Mouse (Mus musculus) embryonic fibroblast, embryonic 13.5 days (primary cell): Measurements from ENCODE around the gene Prpf31. TPM values are rescaled to one million over a fixed set of nuclear protein-coding genes. Genes with fewer than 3 reads are reported as not detected.

Experiments
- H3K27ac ChIP-seq: 2 replicates; pipeline ENCODE4 v1.5.1; 2012; ENCODE audit warnings: low read length, control low read depth, inconsistent platforms; ENCODE audit not compliant: insufficient read depth
- H3K4me1 ChIP-seq: 2 replicates; pipeline ENCODE4 v1.6.1; 2011; ENCODE audit warnings: low read length; ENCODE audit not compliant: control insufficient read depth, insufficient read depth
- H3K4me3 ChIP-seq: 2 replicates; pipeline ENCODE4 v1.5.1; 2011; ENCODE audit warnings: mild to moderate bottlenecking, control low read depth, low read length; ENCODE audit not compliant: insufficient read depth
- CTCF ChIP-seq: IDR thresholded peaks from 2 replicates; pipeline ENCODE4 v1.5.1; 2011; ENCODE audit warnings: mild to moderate bottlenecking, control low read depth, low read length, moderate library complexity, borderline replicate concordance; ENCODE audit not compliant: insufficient read depth
- POLR2A ChIP-seq: IDR thresholded peaks from 2 replicates; pipeline ENCODE4 v1.6.1; 2011; ENCODE audit warnings: low read depth, mild to moderate bottlenecking, control low read depth, low read length, moderate library complexity
- polyA plus RNA-seq: library from polyadenylated mRNA; stranded (reverse); fragments of >200 nt; gene quantifications from 2 replicates; pipeline ENCODE4 v1.2.4, GENCODE M21; 2011; ENCODE audit warnings: low read depth; ENCODE audit not compliant: missing spikeins, insufficient read length

Prpf31 gene
- polyA plus RNA-seq, 1 experiment: 42.2 TPM

DNA sequence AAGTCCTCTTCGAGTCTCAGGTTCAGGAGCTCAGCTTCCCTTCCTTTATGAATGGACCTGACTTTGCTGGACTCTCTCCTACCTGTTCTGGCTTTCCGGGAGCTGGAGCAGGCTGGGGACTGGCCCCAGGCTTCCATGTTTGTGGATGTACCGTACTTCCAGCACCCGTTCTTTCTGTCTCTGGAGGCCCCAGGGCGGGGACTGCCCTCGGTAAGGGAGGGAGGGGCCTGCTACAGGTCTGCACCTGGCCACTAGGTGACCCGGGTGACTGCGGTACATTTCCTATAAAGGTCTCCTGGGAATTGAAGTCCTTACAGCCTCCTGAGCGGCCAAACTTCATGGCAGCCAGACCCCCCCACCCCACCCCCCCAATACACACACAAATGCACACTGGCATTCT is 47.6 kb downstream of the Prpf31 start, which contains the start of gene Tmc4:
Gene Tmc4 (minus strand): TSS at position 212 of the 400 bp plus-strand sequence.
- TF ChIP-seq CTCF: no peak
- H3K27ac ChIP-seq: no peak within 1 kb of the TSS
- H3K4me3 ChIP-seq: no peak within 1 kb of the TSS
- no peaks in the 10 kb centered on the region for H3K4me1 ChIP-seq

DNA sequence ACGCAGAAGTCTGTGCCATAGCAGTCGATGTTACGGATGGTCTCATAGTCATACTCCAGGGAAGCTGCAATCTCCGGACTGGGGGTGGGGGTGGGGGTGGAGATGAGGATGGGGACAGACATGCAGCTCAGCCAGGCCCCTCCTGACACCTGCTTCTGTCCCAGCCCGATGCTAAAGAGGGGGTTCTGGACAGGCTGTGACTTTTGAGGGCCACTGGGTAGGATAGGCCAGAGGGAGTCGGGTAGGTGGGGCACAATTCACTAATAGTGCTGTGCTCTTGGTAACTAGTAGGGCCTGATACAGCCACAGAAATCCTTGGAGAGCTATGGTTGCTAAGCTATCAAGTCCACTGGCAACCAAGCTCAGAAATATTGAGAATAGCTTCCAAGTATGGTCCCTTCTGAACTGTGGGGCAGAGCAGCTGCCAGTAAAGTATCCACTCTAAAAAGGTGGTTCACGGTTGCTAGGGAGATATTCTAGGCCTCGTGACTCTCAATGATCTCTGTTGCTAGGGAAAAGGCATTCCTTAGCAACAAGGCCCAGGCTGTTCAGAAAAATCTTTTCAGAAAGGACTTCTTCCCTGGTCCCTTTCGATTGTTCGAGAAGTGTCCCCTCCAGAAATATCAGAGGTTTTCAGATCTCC is 54.2 kb downstream of the Prpf31 start:
- TF ChIP-seq CTCF: no peak
- TF ChIP-seq POLR2A: no peak
- Histone ChIP-seq H3K4me1 (no peaks in the 10 kb centered on the region), H3K4me3 (no peak overlapping the region), H3K27ac (no peak overlapping the region)

DNA sequence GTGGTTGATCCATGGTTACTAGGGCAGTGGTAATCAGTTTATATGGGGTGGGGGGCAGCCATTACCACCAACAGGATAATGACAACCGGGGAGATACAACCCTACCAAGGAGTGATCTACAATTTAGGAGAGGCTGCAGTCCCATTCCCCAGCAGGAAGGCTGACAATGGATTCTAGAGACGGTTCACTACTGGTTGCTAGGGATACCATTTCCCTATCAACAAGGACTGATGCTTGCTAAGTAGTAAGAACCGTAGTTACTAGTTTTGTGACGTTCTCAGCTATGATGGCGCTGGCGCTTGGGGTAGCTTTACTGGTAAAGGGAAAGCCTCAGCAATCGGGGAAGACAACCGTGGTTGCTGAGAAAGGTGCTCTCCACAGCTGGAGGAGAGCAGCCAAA is 54.9 kb downstream of the Prpf31 start:
- TF ChIP-seq POLR2A (no peak), CTCF (no peak)
- no peaks in the 10 kb centered on the region for H3K4me1 ChIP-seq
- no peak overlapping the region for H3K27ac ChIP-seq
- H3K4me3 ChIP-seq: no peak overlapping the region

DNA sequence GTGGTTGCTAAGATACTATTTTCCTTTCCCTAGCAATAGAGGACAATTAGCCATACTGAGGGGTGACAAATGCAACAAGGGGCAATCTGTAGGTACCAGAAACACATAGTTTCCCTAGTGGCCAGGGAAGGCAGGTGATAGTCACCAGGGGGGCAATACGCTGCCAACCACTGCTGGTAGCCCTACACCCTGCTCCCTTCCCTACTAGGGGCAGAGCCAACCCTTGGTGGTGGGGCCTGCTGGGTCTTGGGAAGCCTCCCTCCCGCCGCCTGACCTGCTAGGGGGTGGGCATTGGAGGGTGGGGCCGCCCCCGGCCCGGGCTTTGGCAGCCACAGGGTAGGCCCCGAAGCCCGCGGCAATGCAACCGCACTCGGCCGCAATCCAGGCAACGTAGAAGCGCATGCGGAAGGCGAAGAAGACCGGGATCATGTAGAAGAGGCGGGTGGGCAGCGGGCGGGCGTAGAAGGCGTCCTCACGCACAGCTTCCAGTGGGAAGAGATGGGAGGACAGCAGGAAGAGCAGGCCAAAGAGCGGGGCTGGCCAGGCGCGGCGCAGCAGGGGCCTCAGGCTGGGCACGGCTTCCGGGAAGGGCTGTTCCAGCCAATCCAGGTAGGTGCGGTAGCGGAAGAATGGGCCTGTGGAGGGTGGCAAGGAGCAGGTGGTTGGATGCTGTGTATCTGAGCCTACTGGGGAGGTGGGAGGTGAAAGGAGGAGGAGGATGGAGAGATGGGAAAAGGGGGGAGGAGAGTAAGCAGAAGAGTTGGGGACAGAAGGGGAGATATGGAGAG is 55.8 kb downstream of the Prpf31 start:
- H3K4me3 ChIP-seq: no peak overlapping the region
- TF ChIP-seq POLR2A (no peak), CTCF (no peak)
- H3K27ac ChIP-seq: no peak overlapping the region
- no peaks in the 10 kb centered on the region for H3K4me1 ChIP-seq

DNA sequence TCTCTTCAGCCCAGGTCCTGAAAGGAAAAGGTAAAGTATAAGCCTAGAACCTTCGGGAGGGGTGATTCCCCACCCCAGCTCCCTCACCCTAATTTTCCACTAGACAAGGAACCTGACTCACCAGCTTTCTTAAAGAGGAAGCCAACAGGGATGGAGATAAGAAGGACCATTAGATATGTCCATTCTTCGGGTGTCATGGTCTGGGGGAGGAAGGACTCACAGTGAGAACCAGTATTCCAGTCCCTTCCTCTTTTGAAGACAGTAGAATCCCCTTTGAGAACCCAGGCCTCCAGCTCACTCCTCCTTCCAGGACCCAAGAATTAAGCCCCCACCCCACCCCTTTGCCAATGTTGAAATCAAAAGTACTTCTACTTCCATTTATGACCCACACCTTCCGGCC is 62.1 kb downstream of the Prpf31 start:
- Histone ChIP-seq H3K27ac (peak overlapping the region; percentile 91; the same call in 1 of the 2 replicates), H3K4me3 (peak overlapping the region; percentile 80), H3K4me1 (no peaks in the 10 kb centered on the region; the same call in 1 of the 2 replicates)
- TF ChIP-seq POLR2A: no peak
- TF ChIP-seq CTCF: no peak

Other genes with a start within 250 kb of the Prpf31 start
- 3.7 and 4.1 TPM in 2 replicates for gene Cacng8, start 239.3 kb upstream of the Prpf31 start, polyA plus RNA-seq
- not detected in 2 replicates for gene Cacng6, start 205.8 kb upstream of the Prpf31 start, polyA plus RNA-seq
- gene Tarm1, start 127.4 kb upstream of the Prpf31 start, polyA plus RNA-seq: 0.43 TPM in 1 of 2 replicates, not detected in the other
- 0.37 TPM in 1 of 2 replicates, not detected in the other for gene Oscar, start 13.8 kb upstream of the Prpf31 start, polyA plus RNA-seq
- 386 and 396 TPM in 2 replicates for gene Ndufa3, start 12.6 kb upstream of the Prpf31 start, polyA plus RNA-seq
- gene Tfpt, start 56 bp upstream of the Prpf31 start, polyA plus RNA-seq: 13.7 and 17.3 TPM in 2 replicates
- 68.8 and 82.0 TPM in 2 replicates for gene Cnot3, start 15.3 kb downstream of the Prpf31 start, polyA plus RNA-seq
- gene Leng1, start 35.9 kb downstream of the Prpf31 start, polyA plus RNA-seq: 8.0 and 9.8 TPM in 2 replicates
- 10.5 and 10.7 TPM in 2 replicates for gene Tmc4, start 47.6 kb downstream of the Prpf31 start, polyA plus RNA-seq
- gene Tsen34, start 62.9 kb downstream of the Prpf31 start, polyA plus RNA-seq: 81.5 and 85.6 TPM in 2 replicates
- gene Mboat7, start 63.5 kb downstream of the Prpf31 start, polyA plus RNA-seq: 82.2 and 94.6 TPM in 2 replicates
- gene Rps9, start 74.0 kb downstream of the Prpf31 start, polyA plus RNA-seq: 1,255 and 1,395 TPM in 2 replicates
- gene Pirb, start 90.4 kb downstream of the Prpf31 start, polyA plus RNA-seq: 0.79 TPM in 1 of 2 replicates, not detected in the other
- not detected in 2 replicates for gene Gm15448, start 195.7 kb downstream of the Prpf31 start, polyA plus RNA-seq
- gene Pira2, start 215.1 kb downstream of the Prpf31 start, polyA plus RNA-seq: 0.42 TPM in 1 of 2 replicates, not detected in the other